Mouse (Mus musculus): ENCODE data around the gene Grid2.
A peak's percentile ranks its signal among the peaks of the same experiment; 100 is the strongest.

Gene Grid2

GRCm38 (mm10) chr6:64308631-64309030 lies 1053.0 kb downstream of the Grid2 start:
- DNase-seq (ENCODE audit: low spot score): no peak

DNA sequence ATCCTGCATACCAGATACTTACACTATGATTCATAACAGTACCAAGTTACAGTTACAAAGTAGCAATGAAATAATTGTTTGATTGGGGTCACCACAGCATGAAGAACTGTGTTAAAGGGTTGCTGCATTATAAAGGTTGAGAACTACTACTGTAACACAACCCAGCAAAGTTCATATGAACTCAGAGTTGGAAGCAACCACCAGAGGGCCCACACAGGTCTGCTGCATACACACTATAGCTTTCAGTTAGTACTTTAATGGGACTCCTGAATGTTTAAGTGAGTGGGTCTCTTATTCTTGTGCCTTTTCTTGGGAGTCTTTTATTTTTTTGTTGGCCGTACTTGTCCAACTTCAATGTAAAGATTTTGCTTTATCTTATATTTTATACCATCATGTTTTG lies 1057.5 kb downstream of the Grid2 start:
- no peak for DNase-seq (ENCODE audit: low spot score)

DNA sequence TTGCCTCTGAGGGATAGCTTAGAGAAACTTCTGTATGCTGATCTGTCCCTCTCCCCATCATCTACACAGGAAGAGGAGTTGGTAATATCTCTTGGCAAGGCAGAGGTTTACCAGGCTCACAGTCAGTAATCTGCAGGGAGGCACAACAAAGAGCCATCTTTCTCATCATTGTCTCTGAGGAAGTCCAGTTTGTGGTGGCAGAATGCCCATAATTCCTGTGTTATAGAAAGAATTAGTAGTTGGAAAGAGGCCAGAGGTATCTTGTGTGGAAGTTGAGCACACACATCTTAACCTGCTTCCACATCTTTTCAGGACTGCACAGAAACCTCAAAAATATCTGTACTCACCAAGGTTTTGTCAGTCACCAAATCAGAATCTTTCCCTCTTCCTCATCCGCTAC lies 1071.3 kb downstream of the Grid2 start:
- DNase-seq (ENCODE audit: low spot score): no peak

DNA sequence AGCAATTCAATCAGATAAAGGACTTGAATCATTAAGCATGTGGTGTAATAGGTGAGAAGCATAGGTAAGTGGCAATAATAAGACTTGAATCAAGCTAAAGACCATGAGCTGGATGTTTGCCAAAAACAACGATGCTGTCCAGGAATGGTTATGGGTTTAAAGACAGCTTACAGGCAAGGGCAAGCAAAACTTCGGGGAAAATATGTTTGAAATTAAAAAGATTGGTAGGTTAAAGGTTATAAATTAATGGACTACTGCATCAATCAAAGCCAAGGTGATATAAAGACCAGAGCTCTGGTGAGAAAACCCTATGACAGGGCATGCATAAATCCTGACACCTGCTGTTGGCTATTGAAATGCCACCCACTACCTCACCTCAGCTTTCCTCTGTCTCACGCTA lies 1072.2 kb downstream of the Grid2 start:
- no peak for DNase-seq (ENCODE audit: low spot score)

GRCm38 (mm10) chr6:64398413-64399098 lies 1142.9 kb downstream of the Grid2 start:
- DNase-seq (ENCODE audit: low spot score): no peak

DNA sequence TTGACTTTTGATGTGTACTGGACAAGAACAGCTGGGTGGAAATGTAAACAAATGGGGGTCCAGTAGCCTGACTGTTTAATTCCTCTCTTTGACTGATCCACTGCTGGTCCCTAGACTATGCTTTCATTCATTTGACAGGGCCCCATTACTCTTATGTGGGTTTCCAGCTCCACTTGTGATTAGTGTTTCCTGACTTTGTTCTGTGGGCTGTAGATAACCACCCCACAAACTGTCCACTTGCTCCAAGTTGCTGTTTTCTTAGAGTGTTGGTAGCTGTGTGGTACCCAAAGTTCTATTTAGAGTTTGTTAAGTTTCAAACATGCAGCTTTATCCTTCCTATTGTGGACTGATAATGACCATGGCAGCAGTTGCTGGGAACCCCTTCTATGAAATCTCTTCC lies 1172.0 kb downstream of the Grid2 start:
- DNase-seq (ENCODE audit: low spot score): no peak

GRCm38 (mm10) chr6:64428898-64429297 lies 1173.2 kb downstream of the Grid2 start:
- DNase-seq (ENCODE audit: low spot score): no peak

DNA sequence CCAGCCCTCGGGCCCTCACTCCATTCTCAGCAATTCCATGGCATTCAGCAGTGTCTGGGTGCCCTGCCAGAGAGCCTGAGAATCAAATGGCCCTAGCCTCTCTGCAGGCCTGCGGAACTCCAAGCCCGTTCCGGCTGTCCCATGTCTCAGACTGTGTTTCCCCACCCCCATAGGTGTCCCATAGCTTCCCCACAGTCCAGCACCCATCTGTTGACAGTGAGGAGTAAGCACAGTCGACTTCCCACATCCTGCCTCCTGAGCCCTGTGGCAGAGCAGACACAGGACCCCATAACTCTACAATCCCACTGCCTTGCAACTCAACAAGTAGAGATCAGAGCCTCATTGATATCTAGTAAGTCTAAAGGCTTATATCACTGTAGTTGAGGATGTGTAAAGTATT lies 1192.5 kb downstream of the Grid2 start:
- no peak for DNase-seq (ENCODE audit: low spot score)

GRCm38 (mm10) chr6:64448864-64449355 lies 1193.2 kb downstream of the Grid2 start:
- DNase-seq (ENCODE audit: low spot score): no peak

DNA sequence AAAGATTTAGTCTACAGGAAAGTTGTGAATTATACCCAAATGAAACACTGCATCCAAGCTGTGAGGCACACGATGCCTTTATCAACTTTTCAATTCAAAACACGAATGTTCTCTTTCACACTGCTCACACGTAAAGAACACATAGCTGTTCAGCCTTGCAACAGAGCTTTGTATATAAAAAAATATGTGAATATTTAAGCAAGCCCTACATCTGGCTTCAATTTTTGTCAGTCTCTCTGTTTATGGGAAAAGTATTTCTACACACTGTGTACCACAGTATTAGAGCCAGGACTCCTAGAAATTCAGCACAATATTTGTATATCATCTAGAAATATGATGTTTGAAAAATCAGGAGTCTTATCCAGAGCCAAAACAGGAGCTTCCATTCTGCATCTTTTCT lies 1195.1 kb downstream of the Grid2 start:
- no peak for DNase-seq (ENCODE audit: low spot score)

DNA sequence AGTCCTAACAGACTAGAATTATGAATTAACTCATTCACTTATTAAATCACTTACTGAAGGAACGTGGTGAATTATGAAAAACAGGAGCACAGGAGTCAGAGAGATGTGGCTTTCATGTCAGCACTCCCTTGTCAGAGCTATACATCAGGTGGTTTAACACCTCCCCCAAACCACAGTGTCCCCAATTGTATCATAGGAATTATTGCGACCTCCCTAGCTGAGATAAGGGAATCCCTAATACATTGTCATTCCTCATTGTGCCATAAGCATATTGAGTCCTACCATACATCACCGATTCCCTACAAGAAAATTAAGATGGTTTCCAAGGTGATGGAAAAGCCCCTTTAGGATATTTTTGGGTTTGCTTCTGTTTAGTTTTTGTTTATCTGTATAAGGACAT lies 1224.2 kb downstream of the Grid2 start:
- no peak for DNase-seq (ENCODE audit: low spot score)

DNA sequence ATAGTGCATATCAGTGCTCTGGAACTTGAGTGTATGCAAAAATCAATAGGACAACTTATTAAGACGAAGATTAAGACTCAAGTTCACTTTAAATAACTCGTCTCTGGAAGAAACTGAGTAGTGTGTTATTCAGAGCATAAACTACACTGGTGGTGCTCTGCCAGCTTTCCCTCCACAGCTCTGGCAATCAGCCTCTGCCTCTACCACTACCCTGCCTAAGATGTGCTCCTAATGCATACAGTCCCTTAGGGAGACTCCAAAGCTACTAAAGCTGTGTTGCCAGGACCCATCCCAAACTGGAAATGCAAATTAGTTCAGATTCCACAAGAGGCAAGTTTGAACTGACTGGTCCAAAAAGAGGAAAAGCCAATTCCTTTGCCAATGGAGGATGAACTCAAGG lies 1224.9 kb downstream of the Grid2 start:
- no peak for DNase-seq (ENCODE audit: low spot score)

- DNase-seq (ENCODE audit: low spot score): no peak
Observed at GRCm38 (mm10) chr6:64490313-64491067, 1234.8 kb downstream of the Grid2 start.

DNA sequence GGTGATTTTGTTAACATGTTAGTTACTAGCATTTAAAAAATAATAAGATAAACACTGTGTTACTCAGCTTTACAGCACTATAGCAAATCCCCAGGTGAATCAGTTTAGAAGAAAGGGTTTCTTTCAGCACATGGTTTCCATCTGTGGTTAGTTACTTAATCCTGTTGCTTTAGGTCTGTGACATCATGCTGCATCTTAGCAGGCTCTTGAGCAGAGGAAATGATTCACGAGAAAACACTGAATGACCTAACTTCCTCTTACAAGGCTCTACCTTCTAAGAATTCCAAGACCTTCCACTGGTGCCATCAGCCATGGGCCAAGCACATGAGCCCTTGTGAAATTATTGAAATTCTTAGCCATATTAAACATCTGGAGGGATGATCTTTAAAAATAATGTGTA lies 1248.7 kb downstream of the Grid2 start:
- no peak for DNase-seq (ENCODE audit: low spot score)

- DNase-seq (ENCODE audit: low spot score): no peak
Observed at GRCm38 (mm10) chr6:64542168-64542567, 1286.5 kb downstream of the Grid2 start.

- no peak for DNase-seq (ENCODE audit: low spot score)
Observed at GRCm38 (mm10) chr6:64553645-64554044, 1298.0 kb downstream of the Grid2 start.

- DNase-seq (ENCODE audit: low spot score): no peak
Observed at GRCm38 (mm10) chr6:64555220-64555619, 1299.5 kb downstream of the Grid2 start.

DNA sequence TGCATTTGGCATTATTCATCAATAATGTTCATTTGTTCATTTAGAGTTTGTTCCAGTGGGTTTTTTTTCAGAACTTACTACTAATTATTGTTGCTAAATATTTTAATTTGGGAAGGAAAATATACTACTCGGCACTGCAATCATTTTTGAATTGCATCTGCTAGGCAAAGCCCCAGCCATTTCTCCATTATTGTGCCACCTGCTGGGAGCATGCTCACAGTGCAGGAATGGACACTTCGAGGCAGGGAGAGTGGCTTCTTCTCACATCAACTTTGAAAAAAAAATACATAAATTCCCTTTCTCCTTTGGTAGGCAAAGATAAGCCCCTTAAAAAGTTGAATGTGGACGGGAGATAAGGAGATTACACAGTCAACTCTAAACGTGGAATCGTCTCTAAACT lies 1312.9 kb downstream of the Grid2 start:
- peak; percentile 12 for DNase-seq (ENCODE audit: low spot score)

GRCm38 (mm10) chr6:64581338-64581737 lies 1325.7 kb downstream of the Grid2 start:
- DNase-seq (ENCODE audit: low spot score): no peak

GRCm38 (mm10) chr6:64588487-64589205 lies 1333.0 kb downstream of the Grid2 start:
- no peak for DNase-seq (ENCODE audit: low spot score)

DNA sequence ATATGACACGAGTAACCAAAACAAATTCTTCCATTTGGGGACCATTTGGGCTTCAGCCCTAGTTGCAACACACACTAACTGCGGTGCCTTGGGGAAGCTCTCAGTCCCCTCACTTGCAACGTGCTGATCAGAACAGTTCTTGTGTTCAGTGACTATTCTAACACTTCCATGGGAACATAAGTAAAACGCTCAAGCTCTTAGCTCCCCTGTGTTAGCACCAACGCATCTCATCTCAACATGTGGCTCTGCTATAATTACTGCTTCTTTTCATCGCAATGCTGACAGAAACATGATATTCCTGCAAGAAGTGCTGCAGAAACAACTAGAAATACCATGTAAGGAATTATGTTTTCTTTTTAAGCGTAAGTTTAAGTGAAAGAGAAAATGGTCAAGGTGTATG lies 1340.6 kb downstream of the Grid2 start:
- DNase-seq (ENCODE audit: low spot score): no peak

DNA sequence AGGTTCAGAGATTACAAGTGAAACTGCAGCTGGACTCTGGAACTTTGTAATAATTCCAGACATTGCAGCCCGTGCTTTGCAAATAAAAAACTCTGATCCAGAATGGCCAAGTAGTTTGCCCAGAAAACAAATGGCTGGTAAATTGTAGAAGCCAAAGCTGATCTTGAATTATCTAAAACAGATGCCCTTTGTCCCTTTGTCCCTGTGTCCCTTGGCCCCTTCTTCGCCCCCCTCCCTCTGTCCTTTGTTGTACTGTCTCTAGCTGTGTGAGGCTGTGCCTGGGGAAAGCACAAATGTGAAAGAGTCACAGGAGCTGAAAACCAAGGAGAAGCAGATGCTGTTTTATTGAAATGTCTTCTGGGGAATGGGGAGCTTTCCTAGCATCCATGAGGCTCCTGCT lies 1341.2 kb downstream of the Grid2 start:
- no peak for DNase-seq (ENCODE audit: low spot score)

DNA sequence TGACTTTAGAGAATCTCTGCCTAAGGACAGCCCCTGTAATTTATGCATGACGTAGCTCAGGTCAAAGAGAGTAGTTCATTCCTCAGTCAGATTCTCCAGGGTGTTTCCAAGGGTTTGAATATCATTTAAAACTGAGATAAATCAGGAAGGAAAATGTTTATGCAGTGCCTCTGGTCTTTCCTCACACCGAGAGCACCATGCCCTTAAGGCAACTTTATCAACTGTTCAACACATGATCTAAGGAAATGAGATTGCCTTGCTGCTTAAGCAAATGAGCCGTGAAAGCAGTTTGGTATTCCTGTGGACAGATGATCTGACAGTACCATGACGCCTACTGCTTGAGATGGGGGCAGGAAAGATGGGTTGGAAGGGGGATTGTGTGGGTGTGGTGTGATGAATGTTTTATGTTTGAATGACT lies 1342.5 kb downstream of the Grid2 start:
- no peak for DNase-seq (ENCODE audit: low spot score)

Measured in urinary bladder, postnatal 14 days (tissue).